Mouse (Mus musculus) layer of hippocampus, postnatal 25 days (tissue): ENCODE measurements around the gene Ptprf. TPM values are rescaled to one million over a fixed set of nuclear protein-coding genes. Genes with fewer than 3 reads are reported as not detected.

Source experiments
- DNase-seq, 2 experiments: peaks; one replicate each; pipeline ENCODE4 v3.0.0; 2022; ENCODE audit warnings: mixed read lengths in 2 of 2, low spot score in 1 of 2; ENCODE audit errors: extremely low spot score in 1 of 2
- total RNA-seq, 2 experiments: library from RNA; stranded (reverse); gene quantifications; 2 replicates each; pipeline ENCODE4 v1.2.3; 2021

Ptprf gene
- total RNA-seq: 10 to 100 TPM; 86.9 to 88.0 TPM

- peak; percentile 69 to 76 for DNase-seq
These were observed at the start of gene Ptprf for GRCm38 (mm10) chr4:118291231-118291630. TSS of gene Ptprf (minus strand) at chr4:118291405.

- DNase-seq: peak in 1 of 2 experiments; percentile 66
These were observed 45.5 kb upstream of the Ptprf start for GRCm38 (mm10) chr4:118336658-118337057.

- no peak for DNase-seq
These were observed 44.8 kb upstream of the Ptprf start for GRCm38 (mm10) chr4:118335991-118336390.

GRCm38 (mm10) chr4:118331777-118332176 lies 40.6 kb upstream of the Ptprf start:
- no peak for DNase-seq

GRCm38 (mm10) chr4:118326476-118326875 lies 35.3 kb upstream of the Ptprf start:
- DNase-seq: no peak

GRCm38 (mm10) chr4:118320636-118321035 lies 29.4 kb upstream of the Ptprf start:
- no peak for DNase-seq

GRCm38 (mm10) chr4:118319706-118320344 lies 28.6 kb upstream of the Ptprf start:
- DNase-seq: no peak

- no peak for DNase-seq
These were observed 25.5 kb upstream of the Ptprf start for GRCm38 (mm10) chr4:118316662-118317061.

- no peak for DNase-seq
These were observed 24.1 kb upstream of the Ptprf start for GRCm38 (mm10) chr4:118315286-118315685.

GRCm38 (mm10) chr4:118310461-118310860 lies 19.3 kb upstream of the Ptprf start:
- DNase-seq: no peak

GRCm38 (mm10) chr4:118307533-118308263 lies 16.5 kb upstream of the Ptprf start:
- no peak for DNase-seq

GRCm38 (mm10) chr4:118306113-118306696 lies 15.0 kb upstream of the Ptprf start:
- DNase-seq: no peak

- DNase-seq: no peak
These were observed 13.8 kb upstream of the Ptprf start for GRCm38 (mm10) chr4:118304984-118305383.

GRCm38 (mm10) chr4:118297844-118298243 lies 6.6 kb upstream of the Ptprf start:
- no peak for DNase-seq

- no peak for DNase-seq
These were observed 4.7 kb upstream of the Ptprf start for GRCm38 (mm10) chr4:118295651-118296561.

- no peak for DNase-seq
These were observed 3.6 kb upstream of the Ptprf start for GRCm38 (mm10) chr4:118294811-118295210.

GRCm38 (mm10) chr4:118292741-118293306 lies 1.6 kb upstream of the Ptprf start:
- DNase-seq: peak; percentile 66 to 90

GRCm38 (mm10) chr4:118290416-118291030 lies 682 bp downstream of the Ptprf start:
- DNase-seq: peak in 1 of 2 experiments; percentile 39

GRCm38 (mm10) chr4:118289960-118290415 lies 1.2 kb downstream of the Ptprf start:
- DNase-seq: no peak

GRCm38 (mm10) chr4:118289266-118289665 lies 1.9 kb downstream of the Ptprf start:
- DNase-seq: no peak
